10 mouse cellular contexts compared by ENCODE assay signal in genomic region chr17:12779442-12779841, GRCm38 (mm10). TPM values are rescaled to one million over a fixed set of nuclear protein-coding genes. Genes with fewer than 3 reads are reported as not detected.
DNase-seq lines count a peak whose midpoint lies in the region; ATAC-seq lines count a peak whose summit lies in the region.
"Had no signal": no experiment of that assay in that cellular context is flagged by ENCODE, and none has a peak within 500 bp of the region (broad histone marks: within the 10 kb centered on the region; RNA-seq: fewer than 3 reads in every experiment).

No protein-coding gene starts in this region.

- WGBS in neural tube, embryonic 13.5 days, result 87% methylated on average over 3 of the region's 3 CpGs
- 38% methylated on average over 3 of the region's 3 CpGs for WGBS in intestine, embryonic 14.5 days
- 86% methylated on average over 3 of the region's 3 CpGs for WGBS in forebrain, embryonic 12.5 days

- H3K36me3 ChIP-seq in neural tube, embryonic 13.5 days, result no peaks in the 10 kb centered on the region
- 0 out of 2 replicates have a peak, but pooled peaks cover 4% of the 10 kb centered on the region for H3K36me3 ChIP-seq in intestine, embryonic 14.5 days (ENCODE audit: control insufficient read depth, insufficient read depth, low read length)
- no peaks in the 10 kb centered on the region for H3K36me3 ChIP-seq in forebrain, embryonic 12.5 days (replicated peaks)

- H3K9me3 ChIP-seq in neural tube, embryonic 13.5 days, result no peaks in the 10 kb centered on the region
- H3K9me3 ChIP-seq in intestine, embryonic 14.5 days (ENCODE audit: control insufficient read depth, low read length), result no peaks in the 10 kb centered on the region
- H3K9me3 ChIP-seq in forebrain, embryonic 12.5 days, result no peaks in the 10 kb centered on the region

- peak overlapping the region; percentile 28; the same call in 1 of the 2 replicates for H3K27ac ChIP-seq in neural tube, embryonic 13.5 days (replicated peaks)
- peak overlapping the region; percentile 90 for H3K27ac ChIP-seq in intestine, embryonic 14.5 days (ENCODE audit: low read depth)
- no peak overlapping the region for H3K27ac ChIP-seq in forebrain, embryonic 12.5 days

- ATAC-seq in neural tube, embryonic 13.5 days (ENCODE audit: low read depth), result no peak
- ATAC-seq in intestine, embryonic 14.5 days (replicated peaks; ENCODE audit: low FRiP score, low TSS enrichment, low read depth), result peak; percentile 26; the same call in 1 of the 2 replicates
- ATAC-seq in forebrain, embryonic 12.5 days (ENCODE audit: low FRiP score), result no peak

- H3K4me3 ChIP-seq in neural tube, embryonic 13.5 days, result no peak overlapping the region
- H3K4me3 ChIP-seq in intestine, embryonic 14.5 days (ENCODE audit: low read depth, low read length), result no peak overlapping the region
- H3K4me3 ChIP-seq in forebrain, embryonic 12.5 days (replicated peaks), result no peak overlapping the region

- H3K27me3 ChIP-seq in neural tube, embryonic 13.5 days, result no peaks in the 10 kb centered on the region
- no peaks in the 10 kb centered on the region for H3K27me3 ChIP-seq in intestine, embryonic 14.5 days (replicated peaks; ENCODE audit: control insufficient read depth, insufficient read depth, low read length)
- H3K27me3 ChIP-seq in forebrain, embryonic 12.5 days, result no peaks in the 10 kb centered on the region

- DNase-seq in neural tube, embryonic 10.5 days (ENCODE audit: extremely low spot score, low spot score), result no peak
- DNase-seq in intestine, embryonic 14.5 days (ENCODE audit: low spot score), result no peak
- peak; percentile 54 for DNase-seq in lung, postnatal 10 days
- DNase-seq in right cerebral cortex, adult 2 months (ENCODE audit: low spot score in 2 of 2), result no peak
- DNase-seq in layer of hippocampus, adult 8-10 months (ENCODE audit: low spot score in 2 of 2), result no peak
- no peak for DNase-seq in adrenal gland, adult (ENCODE audit: inconsistent age in 2 of 2, low spot score in 1 of 2)
- DNase-seq: cerebellum, postnatal 36 days had no signal

- no peak overlapping the region for H3K4me2 ChIP-seq in neural tube, embryonic 13.5 days
- peak overlapping the region; percentile 45; the same call in 1 of the 2 replicates for H3K4me2 ChIP-seq in intestine, embryonic 14.5 days (ENCODE audit: low read length)
- no peak overlapping the region for H3K4me2 ChIP-seq in forebrain, embryonic 12.5 days
- H3K4me2 ChIP-seq: midbrain, embryonic 11.5 days had no signal

- H3K9ac ChIP-seq in neural tube, embryonic 13.5 days, result no peak overlapping the region
- H3K9ac ChIP-seq in intestine, embryonic 14.5 days (ENCODE audit: low read length), result no peak overlapping the region
- no peak overlapping the region for H3K9ac ChIP-seq in forebrain, embryonic 12.5 days

- H3K4me1 ChIP-seq in neural tube, embryonic 13.5 days (replicated peaks), result peaks cover 11% of the 10 kb centered on the region
- H3K4me1 ChIP-seq in intestine, embryonic 14.5 days (replicated peaks; ENCODE audit: control insufficient read depth, insufficient read depth, low read length), result peaks cover 54% of the 10 kb centered on the region
- peaks cover 9% of the 10 kb centered on the region for H3K4me1 ChIP-seq in forebrain, embryonic 12.5 days

RNA-seq across cellular contexts. Expression of gene Igf2r, which starts 10.0 kb away (rescaled TPM):
- 11.5 and 13.4 TPM in 2 replicates for polyA plus RNA-seq in neural tube, embryonic 13.5 days (2015; fragmentation: Nextera tagmentation; extraction: Ambion mirVana)
- polyA plus RNA-seq in intestine, embryonic 14.5 days (2014; fragmentation: Nextera tagmentation; extraction: Ambion mirVana), result 52.3 and 52.8 TPM in 2 replicates
- 10 to 100 TPM; 26.5 to 31.7 (median 27.7) TPM for total RNA-seq in layer of hippocampus, adult 8-10 months (2022)
- polyA plus RNA-seq in forebrain, embryonic 12.5 days (2016; fragmentation: Nextera tagmentation; extraction: Ambion mirVana), result 22.7 TPM in 2 replicates
